Mouse (Mus musculus): ENCODE measurements around the gene Gm12394.

Gm12394 gene

DNA sequence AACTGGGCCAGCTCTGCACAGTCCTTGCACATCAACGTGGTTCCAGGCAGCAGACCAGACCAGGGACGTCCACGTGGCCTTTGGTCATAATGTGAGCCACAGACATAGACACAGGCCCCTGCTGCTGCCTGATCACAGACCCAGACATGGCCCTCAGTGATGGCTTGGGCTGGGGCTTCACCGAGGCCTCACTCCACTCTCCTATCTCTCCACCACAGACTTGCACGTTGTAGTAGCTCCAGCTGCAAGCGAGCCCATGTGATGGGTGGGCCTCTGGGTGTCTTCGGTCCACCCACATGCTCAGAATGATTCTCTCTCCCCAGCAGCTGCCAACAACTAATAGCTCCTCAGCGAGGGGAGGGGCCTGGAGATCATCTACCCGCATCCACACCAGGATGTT is 3.9 kb upstream of the Gm12394 start:
- 75% methylated on average over 9 of the region's 9 CpGs for WGBS

DNA sequence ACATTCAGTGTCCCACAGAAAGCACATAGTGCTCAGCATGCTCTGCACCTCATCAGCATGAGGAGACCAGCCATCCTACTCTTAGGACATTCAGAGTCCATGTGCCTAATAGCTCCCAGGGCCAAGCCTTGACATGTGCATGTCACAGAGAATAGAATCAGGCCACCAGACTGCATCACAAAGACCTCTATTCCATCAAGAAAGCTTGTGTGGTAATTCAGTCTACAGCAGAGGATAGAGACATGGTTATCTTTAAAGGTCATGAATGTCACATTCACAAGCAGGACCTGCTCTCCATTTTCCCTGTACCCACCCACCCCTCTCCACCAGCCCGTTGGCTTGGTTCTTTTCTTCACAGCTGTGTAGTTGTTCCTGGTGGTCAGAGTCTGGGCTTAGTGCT is 2.8 kb downstream of the Gm12394 start, which contains the start of gene Fam205a1:
Gene Fam205a1, minus strand, starts transcription at position 101 of the 400 bp plus-strand sequence.
- whole genome bisulfite sequencing: 75% methylated on average over 1 of the region's 1 CpGs

DNA sequence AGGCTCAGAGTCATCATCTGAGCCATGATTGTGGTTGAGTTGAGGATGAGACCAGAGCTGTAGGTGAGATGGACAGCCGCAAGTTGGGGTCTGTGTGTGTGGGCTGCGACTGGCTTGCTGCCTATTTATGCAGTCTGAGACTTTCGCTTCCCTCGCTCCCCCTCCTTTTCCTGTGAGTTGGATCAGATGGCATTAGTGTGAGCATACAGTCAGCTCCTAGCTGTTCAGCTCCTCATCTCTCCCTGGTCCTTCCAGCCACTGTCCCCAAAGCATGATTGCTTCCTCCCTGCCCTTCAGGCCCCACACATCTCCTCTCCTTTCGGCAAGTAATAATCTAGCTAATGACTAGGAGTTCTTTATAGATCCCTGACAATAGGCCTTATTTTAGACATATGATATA is 82.7 kb downstream of the Gm12394 start, which contains the start of gene Ccl21a:
Gene Ccl21a, minus strand, starts transcription at position 101 of the 400 bp plus-strand sequence.
- WGBS: no CpG with 5 or more reads among the region's 5 CpGs

DNA sequence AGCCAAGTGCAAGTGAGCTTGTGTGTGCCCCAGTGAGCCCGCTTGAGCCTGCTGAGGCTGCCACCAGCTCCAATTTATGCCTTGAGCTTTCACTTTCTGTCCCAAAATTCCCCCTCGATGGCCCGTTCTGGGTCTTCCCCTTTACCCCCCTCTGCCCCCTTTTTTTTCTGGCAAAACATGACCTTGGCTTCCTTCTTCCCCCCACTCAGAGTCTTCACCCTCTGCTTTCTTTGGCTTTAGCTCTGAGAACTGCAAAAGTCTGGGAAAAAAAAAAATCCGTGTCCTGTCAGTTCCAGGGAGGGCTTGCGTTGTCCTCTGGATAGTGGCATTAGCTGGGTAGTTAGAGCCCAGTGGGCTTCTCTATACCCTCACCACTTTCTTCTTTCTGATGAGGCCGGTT is 100.1 kb downstream of the Gm12394 start, which contains the start of gene Ccl19:
Gene Ccl19, minus strand, starts transcription at position 101 of the 400 bp plus-strand sequence.
- WGBS: no CpG with 5 or more reads among the region's 6 CpGs

DNA sequence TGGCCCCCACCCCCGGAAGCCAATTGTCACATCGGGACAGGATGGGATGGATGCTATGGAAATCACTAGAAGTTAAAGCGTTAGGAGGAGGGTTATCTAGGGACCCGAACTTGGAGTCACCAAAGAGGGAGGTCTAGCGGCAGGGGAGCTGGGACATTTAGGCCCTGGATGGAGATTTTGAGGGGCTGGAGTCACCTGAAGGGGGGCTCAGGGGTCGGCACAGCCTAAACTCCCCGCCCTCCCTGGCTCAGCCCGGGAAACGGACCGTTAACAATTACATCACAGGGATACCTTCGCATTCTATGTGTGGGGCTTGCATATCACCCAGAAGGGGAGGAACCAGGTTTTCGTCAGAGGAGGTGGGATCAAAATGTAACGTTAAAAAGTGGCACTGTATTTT is 121.3 kb downstream of the Gm12394 start, which contains the start of gene 4930578G10Rik:
Gene 4930578G10Rik, plus strand, starts transcription at position 301 of the 400 bp plus-strand sequence.
- no CpG with 5 or more reads among the region's 13 CpGs for WGBS
